Mouse (Mus musculus) heart, adult 2 months (tissue): ENCODE data around the gene C1qb.

Source experiments
- CTCF ChIP-seq: fragments of 200-600 bp; IDR thresholded peaks from 2 replicates; pipeline ENCODE4 v1.8.1; 2022; ENCODE audit warnings: antibody characterized with exemption, mild to moderate bottlenecking, moderate library complexity
- POLR2A ChIP-seq: fragments of 200-500 bp; IDR thresholded peaks from 2 replicates; pipeline ENCODE4 v1.6.1; 2011; ENCODE audit warnings: mild to moderate bottlenecking, low read depth, low read length, control low read depth; ENCODE audit not compliant: insufficient read depth

DNA sequence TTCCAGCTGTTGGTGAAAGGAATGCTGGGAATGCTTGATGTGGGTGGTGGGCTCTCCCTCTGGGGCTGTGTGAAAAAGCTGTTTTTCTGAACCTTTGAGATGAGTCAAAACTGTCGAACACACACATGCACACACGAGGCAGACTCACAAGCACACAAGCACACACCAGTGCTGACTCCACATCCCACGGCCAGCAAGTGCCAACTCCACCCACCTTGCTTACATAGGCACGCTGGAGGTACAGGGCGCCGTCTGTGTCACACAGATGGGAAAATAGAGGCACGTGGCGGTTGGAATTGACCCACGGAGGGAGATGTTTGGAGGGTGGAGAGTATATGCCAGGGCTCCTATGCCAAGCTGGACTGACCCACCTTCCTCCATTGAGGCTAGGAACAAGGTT, 25.8 kb upstream of the C1qb start:
- TF ChIP-seq POLR2A (no peak), CTCF (no peak)
